Mouse (Mus musculus): ENCODE measurements around the gene Gpsm3.

DNA sequence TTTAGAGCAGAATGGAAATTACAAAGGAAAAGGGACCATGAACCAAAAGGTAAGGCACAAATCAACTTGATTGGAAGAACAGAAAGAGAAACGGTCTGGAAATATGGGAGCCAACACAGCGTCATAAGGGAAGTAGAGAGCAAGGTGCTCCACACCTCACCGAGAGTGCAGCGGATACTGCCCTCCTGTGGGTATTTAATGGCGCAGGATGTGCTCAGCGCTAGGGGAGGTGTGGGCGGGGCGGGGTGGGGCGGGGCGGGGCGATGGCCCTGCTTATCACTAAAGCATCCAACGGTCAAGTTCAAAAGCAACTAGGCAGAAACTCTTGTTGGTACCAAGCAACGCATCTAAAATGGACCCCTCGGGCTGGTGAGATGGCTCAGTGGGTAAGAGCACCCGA, 29.7 kb upstream of the Gpsm3 start:
- no peak for TF ChIP-seq CTCF (IDR thresholded peaks at IDR 0.05; ENCODE audit: control insufficient read depth, insufficient read depth, insufficient read length)
- no peak for TF ChIP-seq MYOG (IDR thresholded peaks at IDR 0.05; ENCODE audit: control insufficient read depth, extremely low read depth, insufficient read length)
